Mouse (Mus musculus): ENCODE measurements around the gene 9130213A22Rik. TPM values are rescaled to one million over a fixed set of nuclear protein-coding genes. Genes with fewer than 3 reads are reported as not detected.
A peak's percentile ranks its signal among the peaks of the same experiment; 100 is the strongest.

The 9130213A22Rik gene
- polyA plus RNA-seq, 1 experiment from 2014 or later = 0.49 TPM

GRCm38 (mm10) chr11:69088103-69088855 is 34.1 kb downstream of the 9130213A22Rik start, which contains the start of gene Vamp2:
Gene Vamp2, plus strand, starts transcription at chr11:69088490.
- Histone ChIP-seq H3K27me3 (ENCODE audit: control insufficient read depth, insufficient read depth, low read depth, low read length) (no peaks in the 10 kb centered on the region), H3K36me3 (ENCODE audit: control insufficient read depth, insufficient read depth, low read length) (peaks cover 8% of the 10 kb centered on the region; the same call in 1 of the 2 replicates), H3K27ac (ENCODE audit: low read length) (peak within 1 kb of the TSS; percentile 98), H3K4me2 (ENCODE audit: low read length) (peak within 1 kb of the TSS; percentile 85), H3K9me3 (replicated peaks; ENCODE audit: control insufficient read depth, low read length, poor library complexity, severe bottlenecking) (no peaks in the 10 kb centered on the region), H3K4me1 (ENCODE audit: control insufficient read depth, insufficient read depth, low read length) (peaks cover 27% of the 10 kb centered on the region), H3K4me3 (ENCODE audit: low read depth, low read length) (peak within 1 kb of the TSS; percentile 83), H3K9ac (ENCODE audit: low read depth, low read length) (peak within 1 kb of the TSS; percentile 99)
- WGBS = under 1% methylated on average over 61 of the region's 67 CpGs
- peak; percentile 82 for ATAC-seq

DNA sequence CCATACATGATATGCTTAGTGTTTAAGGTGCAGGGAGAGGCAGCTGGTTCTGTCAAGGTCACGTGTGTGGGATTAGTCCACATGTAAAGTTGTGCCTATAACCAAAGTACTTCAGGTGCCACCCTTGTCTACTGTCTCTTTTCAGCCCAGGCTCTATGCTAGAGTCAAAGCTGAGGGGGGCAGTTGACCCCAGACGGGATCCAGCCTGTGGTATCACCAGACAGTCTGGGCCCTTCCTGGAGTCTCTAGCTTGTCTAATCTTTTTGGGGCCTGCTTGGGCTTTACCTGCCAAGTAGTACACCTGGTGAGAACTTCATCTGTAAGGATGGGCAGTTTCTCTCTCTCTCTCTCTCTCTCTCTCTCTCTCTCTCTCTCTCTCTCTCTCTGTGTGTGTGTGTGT is 34.8 kb downstream of the 9130213A22Rik start:
- H3K4me3 ChIP-seq (ENCODE audit: low read depth, low read length) = no peak overlapping the region
- no peaks in the 10 kb centered on the region for H3K9me3 ChIP-seq (replicated peaks; ENCODE audit: control insufficient read depth, low read length, poor library complexity, severe bottlenecking)
- peak overlapping the region; percentile 98 for H3K27ac ChIP-seq (ENCODE audit: low read length)
- peaks cover 8% of the 10 kb centered on the region; the same call in 1 of the 2 replicates for H3K36me3 ChIP-seq (ENCODE audit: control insufficient read depth, insufficient read depth, low read length)
- H3K27me3 ChIP-seq (ENCODE audit: control insufficient read depth, insufficient read depth, low read depth, low read length) = no peaks in the 10 kb centered on the region
- 75% methylated on average over 2 of the region's 2 CpGs for WGBS
- peaks cover 27% of the 10 kb centered on the region for H3K4me1 ChIP-seq (ENCODE audit: control insufficient read depth, insufficient read depth, low read length)
- no peak overlapping the region; the same call in 1 of the 2 replicates for H3K9ac ChIP-seq (ENCODE audit: low read depth, low read length)
- ATAC-seq = no peak
- peak overlapping the region; percentile 85 for H3K4me2 ChIP-seq (ENCODE audit: low read length)

GRCm38 (mm10) chr11:69087082-69087481 is 35.3 kb downstream of the 9130213A22Rik start:
- 39% methylated on average over 4 of the region's 4 CpGs for WGBS
- no peaks in the 10 kb centered on the region for H3K9me3 ChIP-seq (replicated peaks; ENCODE audit: control insufficient read depth, low read length, poor library complexity, severe bottlenecking)
- no peak overlapping the region; the same call in 1 of the 2 replicates for H3K27ac ChIP-seq (ENCODE audit: low read length)
- no peak overlapping the region for H3K4me3 ChIP-seq (ENCODE audit: low read depth, low read length)
- no peak for ATAC-seq
- no peaks in the 10 kb centered on the region for H3K27me3 ChIP-seq (ENCODE audit: control insufficient read depth, insufficient read depth, low read depth, low read length)
- no peak overlapping the region for H3K9ac ChIP-seq (ENCODE audit: low read depth, low read length)
- peaks cover 8% of the 10 kb centered on the region; the same call in 1 of the 2 replicates for H3K36me3 ChIP-seq (ENCODE audit: control insufficient read depth, insufficient read depth, low read length)
- peaks cover 27% of the 10 kb centered on the region for H3K4me1 ChIP-seq (ENCODE audit: control insufficient read depth, insufficient read depth, low read length)
- no peak overlapping the region for H3K4me2 ChIP-seq (ENCODE audit: low read length)

GRCm38 (mm10) chr11:69086390-69086789 is 36.0 kb downstream of the 9130213A22Rik start:
- H3K4me3 ChIP-seq (ENCODE audit: low read depth, low read length) = no peak overlapping the region
- H3K27me3 ChIP-seq (ENCODE audit: control insufficient read depth, insufficient read depth, low read depth, low read length) = no peaks in the 10 kb centered on the region
- H3K9me3 ChIP-seq (replicated peaks; ENCODE audit: control insufficient read depth, low read length, poor library complexity, severe bottlenecking) = no peaks in the 10 kb centered on the region
- no peak overlapping the region for H3K9ac ChIP-seq (ENCODE audit: low read depth, low read length)
- H3K4me1 ChIP-seq (ENCODE audit: control insufficient read depth, insufficient read depth, low read length) = peaks cover 25% of the 10 kb centered on the region
- ATAC-seq = no peak
- H3K4me2 ChIP-seq (ENCODE audit: low read length) = no peak overlapping the region
- peaks cover 6% of the 10 kb centered on the region; the same call in 1 of the 2 replicates for H3K36me3 ChIP-seq (ENCODE audit: control insufficient read depth, insufficient read depth, low read length)
- H3K27ac ChIP-seq (ENCODE audit: low read length) = no peak overlapping the region
- 76% methylated on average over 6 of the region's 6 CpGs for WGBS

DNA sequence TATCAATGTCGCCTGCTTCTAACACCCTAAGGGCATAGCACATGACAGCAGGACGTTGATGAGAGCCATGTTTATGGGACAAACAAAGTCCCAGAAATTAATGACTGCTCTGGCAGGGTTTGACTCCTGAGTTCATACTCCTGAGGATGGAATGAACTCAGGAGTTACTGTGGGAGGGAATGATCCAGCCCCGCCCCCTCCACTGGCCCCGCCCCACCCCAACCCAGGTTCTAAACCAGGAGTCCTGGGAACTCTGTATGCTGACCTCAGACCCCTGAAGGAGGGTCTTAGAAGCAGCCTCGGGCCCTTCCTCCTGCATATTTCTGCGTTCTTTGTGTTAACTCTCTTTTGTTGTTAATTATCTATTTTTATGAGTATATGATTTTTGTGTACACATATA is 36.8 kb downstream of the 9130213A22Rik start:
- no peaks in the 10 kb centered on the region for H3K27me3 ChIP-seq (ENCODE audit: control insufficient read depth, insufficient read depth, low read depth, low read length)
- no peak overlapping the region for H3K4me3 ChIP-seq (ENCODE audit: low read depth, low read length)
- peaks cover 20% of the 10 kb centered on the region for H3K4me1 ChIP-seq (ENCODE audit: control insufficient read depth, insufficient read depth, low read length)
- H3K4me2 ChIP-seq (ENCODE audit: low read length) = no peak overlapping the region
- no peak overlapping the region for H3K27ac ChIP-seq (ENCODE audit: low read length)
- 0 out of 2 replicates have a peak, but pooled peaks cover 2% of the 10 kb centered on the region for H3K36me3 ChIP-seq (ENCODE audit: control insufficient read depth, insufficient read depth, low read length)
- H3K9ac ChIP-seq (ENCODE audit: low read depth, low read length) = no peak overlapping the region
- H3K9me3 ChIP-seq (replicated peaks; ENCODE audit: control insufficient read depth, low read length, poor library complexity, severe bottlenecking) = no peaks in the 10 kb centered on the region
- 59% methylated on average over 6 of the region's 6 CpGs for WGBS
- no peak for ATAC-seq

- no peak overlapping the region for H3K27ac ChIP-seq (ENCODE audit: low read length)
- no peaks in the 10 kb centered on the region for H3K27me3 ChIP-seq (ENCODE audit: control insufficient read depth, insufficient read depth, low read depth, low read length)
- H3K9me3 ChIP-seq (replicated peaks; ENCODE audit: control insufficient read depth, low read length, poor library complexity, severe bottlenecking) = no peaks in the 10 kb centered on the region
- H3K4me2 ChIP-seq (ENCODE audit: low read length) = no peak overlapping the region
- 86% methylated on average over 7 of the region's 7 CpGs for WGBS
- no peak overlapping the region for H3K9ac ChIP-seq (ENCODE audit: low read depth, low read length)
- H3K4me3 ChIP-seq (ENCODE audit: low read depth, low read length) = no peak overlapping the region
- no peak for ATAC-seq
- no peaks in the 10 kb centered on the region for H3K36me3 ChIP-seq (ENCODE audit: control insufficient read depth, insufficient read depth, low read length)
- H3K4me1 ChIP-seq (ENCODE audit: control insufficient read depth, insufficient read depth, low read length) = no peaks in the 10 kb centered on the region
Observed at GRCm38 (mm10) chr11:69081613-69082012, 40.8 kb downstream of the 9130213A22Rik start.

- ATAC-seq = no peak
- H3K4me1 ChIP-seq (ENCODE audit: control insufficient read depth, insufficient read depth, low read length) = no peaks in the 10 kb centered on the region
- no peak overlapping the region for H3K4me2 ChIP-seq (ENCODE audit: low read length)
- no peaks in the 10 kb centered on the region for H3K9me3 ChIP-seq (replicated peaks; ENCODE audit: control insufficient read depth, low read length, poor library complexity, severe bottlenecking)
- H3K9ac ChIP-seq (ENCODE audit: low read depth, low read length) = no peak overlapping the region
- WGBS = 89% methylated on average over 8 of the region's 8 CpGs
- no peak overlapping the region for H3K27ac ChIP-seq (ENCODE audit: low read length)
- no peak overlapping the region for H3K4me3 ChIP-seq (ENCODE audit: low read depth, low read length)
- H3K36me3 ChIP-seq (ENCODE audit: control insufficient read depth, insufficient read depth, low read length) = no peaks in the 10 kb centered on the region
- no peaks in the 10 kb centered on the region for H3K27me3 ChIP-seq (ENCODE audit: control insufficient read depth, insufficient read depth, low read depth, low read length)
Observed at GRCm38 (mm10) chr11:69080855-69081222, 41.5 kb downstream of the 9130213A22Rik start.

- no peak overlapping the region for H3K27ac ChIP-seq (ENCODE audit: low read length)
- no peak overlapping the region for H3K4me2 ChIP-seq (ENCODE audit: low read length)
- H3K27me3 ChIP-seq (ENCODE audit: control insufficient read depth, insufficient read depth, low read depth, low read length) = no peaks in the 10 kb centered on the region
- no peak overlapping the region for H3K4me3 ChIP-seq (ENCODE audit: low read depth, low read length)
- WGBS = 86% methylated on average over 15 of the region's 15 CpGs
- H3K36me3 ChIP-seq (ENCODE audit: control insufficient read depth, insufficient read depth, low read length) = no peaks in the 10 kb centered on the region
- H3K9me3 ChIP-seq (replicated peaks; ENCODE audit: control insufficient read depth, low read length, poor library complexity, severe bottlenecking) = no peaks in the 10 kb centered on the region
- no peak overlapping the region for H3K9ac ChIP-seq (ENCODE audit: low read depth, low read length)
- no peaks in the 10 kb centered on the region for H3K4me1 ChIP-seq (ENCODE audit: control insufficient read depth, insufficient read depth, low read length)
- ATAC-seq = no peak
Observed at GRCm38 (mm10) chr11:69080102-69080854, 42.1 kb downstream of the 9130213A22Rik start.
